Mouse (Mus musculus): ENCODE data around the gene Pced1b. TPM values are rescaled to one million over a fixed set of nuclear protein-coding genes. Genes with fewer than 3 reads are reported as not detected.

Gene Pced1b
- polyA plus RNA-seq, 1 experiment = 3.5 TPM

DNA sequence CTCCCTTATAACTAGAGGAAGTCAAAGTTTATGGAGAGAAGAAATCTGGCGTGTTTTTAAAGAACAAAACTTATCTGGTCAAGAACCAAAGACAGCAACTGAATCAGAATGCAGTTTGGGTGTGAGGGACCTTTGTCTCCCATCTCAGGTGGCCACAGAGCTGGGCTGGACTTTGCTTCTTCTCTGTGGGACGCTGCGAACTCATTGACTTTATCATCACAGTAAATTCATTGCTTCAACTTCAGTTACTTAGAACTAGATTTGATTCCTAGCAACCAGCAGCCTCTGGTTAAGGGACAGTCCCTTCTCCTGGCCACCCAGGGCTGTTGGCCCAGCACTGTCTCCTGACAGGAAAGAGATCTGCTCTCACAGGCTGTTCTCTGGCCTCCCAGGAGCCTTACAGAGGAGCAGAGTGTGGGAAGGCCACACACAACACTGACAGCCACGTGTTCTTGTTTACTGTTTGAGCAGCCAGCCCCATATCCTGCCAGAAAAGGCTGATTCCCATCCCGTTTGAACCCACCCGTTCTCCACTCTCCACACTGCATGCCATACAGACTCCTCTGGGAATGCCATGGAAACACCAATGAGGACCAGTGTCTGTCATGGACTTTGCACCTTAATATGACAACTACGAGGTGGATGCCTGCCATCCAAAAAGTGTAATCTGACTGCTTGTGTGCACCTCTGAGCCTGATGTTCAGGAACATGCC lies 25.2 kb downstream of the Pced1b start:
- Histone ChIP-seq H3K4me1 (ENCODE audit: control insufficient read depth, insufficient read depth, low read length) (no peaks in the 10 kb centered on the region), H3K4me3 (ENCODE audit: insufficient read depth, low read length) (no peak overlapping the region), H3K27ac (ENCODE audit: insufficient read depth, low read depth, low read length) (no peak overlapping the region)
- TF ChIP-seq POLR2A (IDR thresholded peaks at IDR 0.05; ENCODE audit: borderline replicate concordance, low read depth, low read length) = no peak
- TF ChIP-seq CTCF (IDR thresholded peaks at IDR 0.05; ENCODE audit: low read depth, low read length) = no peak

DNA sequence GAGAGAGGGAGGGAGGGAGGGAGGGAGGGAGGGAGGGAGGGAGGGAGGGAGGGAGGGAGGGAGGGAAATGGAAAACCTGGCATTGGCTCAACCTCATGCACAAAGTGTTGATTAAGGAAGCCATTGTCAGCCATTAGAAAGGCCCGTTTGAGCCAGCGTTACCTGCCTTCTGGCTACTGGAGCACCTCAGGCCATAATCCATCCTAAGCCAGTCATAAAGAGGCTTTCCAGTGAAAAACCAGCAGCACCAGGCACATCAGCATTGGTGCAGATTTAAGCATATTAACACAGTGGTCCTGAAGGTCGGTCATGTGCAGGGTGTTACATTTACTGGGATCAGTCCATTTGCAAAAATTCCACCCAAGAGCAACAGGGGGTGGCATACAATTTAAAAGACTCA lies 25.9 kb downstream of the Pced1b start:
- no peak overlapping the region for H3K27ac ChIP-seq (ENCODE audit: insufficient read depth, low read depth, low read length)
- no peak for TF ChIP-seq CTCF (IDR thresholded peaks at IDR 0.05; ENCODE audit: low read depth, low read length)
- no peak for TF ChIP-seq POLR2A (IDR thresholded peaks at IDR 0.05; ENCODE audit: borderline replicate concordance, low read depth, low read length)
- H3K4me3 ChIP-seq (ENCODE audit: insufficient read depth, low read length) = no peak overlapping the region
- no peaks in the 10 kb centered on the region for H3K4me1 ChIP-seq (ENCODE audit: control insufficient read depth, insufficient read depth, low read length)

DNA sequence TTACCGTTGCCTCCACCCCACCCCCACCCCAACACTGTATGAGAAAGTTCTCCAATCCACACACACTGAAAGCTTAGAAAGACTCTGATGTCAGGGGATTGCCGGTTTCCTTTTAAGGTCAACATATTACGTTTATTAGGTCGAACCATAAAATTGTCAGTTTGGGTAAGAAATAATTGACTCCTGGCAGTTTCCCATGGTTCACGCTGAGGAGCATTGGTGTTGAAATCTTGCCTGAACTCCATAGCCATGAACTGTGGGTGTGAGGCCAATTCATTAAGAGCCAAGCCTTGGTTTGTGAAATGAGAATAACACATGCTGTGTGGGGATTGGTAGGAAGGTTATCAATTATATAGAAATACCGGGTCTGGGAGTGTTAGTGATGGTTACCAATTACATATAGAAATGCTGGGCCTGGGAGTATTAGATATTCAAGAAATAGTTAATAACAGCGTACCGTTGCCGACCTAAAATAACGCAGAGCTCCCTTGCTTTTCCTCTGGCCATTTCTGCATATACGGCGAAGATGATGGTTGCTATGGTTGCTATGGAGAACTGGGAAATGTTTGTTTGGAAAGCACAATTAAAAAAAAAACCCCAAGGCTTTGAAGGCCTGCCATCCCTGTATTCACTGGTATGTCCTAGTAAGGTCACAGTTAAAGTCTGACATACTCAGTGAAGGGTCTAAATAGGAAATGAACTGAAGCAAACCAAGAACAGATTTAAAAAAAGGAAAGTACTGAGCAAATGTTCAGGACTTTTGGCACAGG lies 28.9 kb downstream of the Pced1b start:
- H3K4me3 ChIP-seq (ENCODE audit: insufficient read depth, low read length) = no peak overlapping the region
- no peak overlapping the region for H3K27ac ChIP-seq (ENCODE audit: insufficient read depth, low read depth, low read length)
- no peak for TF ChIP-seq CTCF (IDR thresholded peaks at IDR 0.05; ENCODE audit: low read depth, low read length)
- TF ChIP-seq POLR2A (IDR thresholded peaks at IDR 0.05; ENCODE audit: borderline replicate concordance, low read depth, low read length) = no peak
- no peaks in the 10 kb centered on the region for H3K4me1 ChIP-seq (ENCODE audit: control insufficient read depth, insufficient read depth, low read length)

DNA sequence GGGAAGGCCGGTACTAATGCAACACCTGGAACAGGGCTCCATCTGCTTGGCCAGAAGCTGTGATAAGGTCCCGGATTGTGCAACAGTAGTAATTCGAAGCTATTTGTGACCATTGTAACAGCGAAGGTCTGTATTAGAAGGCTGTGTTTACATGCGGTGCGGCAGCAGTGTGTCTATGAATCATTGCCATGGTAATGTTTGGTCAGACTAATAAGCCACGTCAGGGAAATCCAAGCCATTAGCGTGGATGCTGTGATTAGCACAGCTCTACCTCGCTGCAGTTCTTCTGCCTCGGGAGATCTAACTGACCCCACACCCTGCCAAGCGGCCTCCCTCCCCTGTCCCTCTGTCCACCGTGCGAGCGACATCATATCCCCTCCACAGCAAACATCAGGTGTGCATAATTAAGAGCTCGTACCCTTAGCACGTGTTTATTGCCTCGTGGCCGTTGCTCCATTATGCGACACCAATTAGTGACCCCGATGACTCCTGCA lies 29.8 kb downstream of the Pced1b start:
- Histone ChIP-seq H3K27ac (ENCODE audit: insufficient read depth, low read depth, low read length) (no peak overlapping the region), H3K4me1 (ENCODE audit: control insufficient read depth, insufficient read depth, low read length) (no peaks in the 10 kb centered on the region), H3K4me3 (ENCODE audit: insufficient read depth, low read length) (no peak overlapping the region)
- no peak for TF ChIP-seq POLR2A (IDR thresholded peaks at IDR 0.05; ENCODE audit: borderline replicate concordance, low read depth, low read length)
- TF ChIP-seq CTCF (IDR thresholded peaks at IDR 0.05; ENCODE audit: low read depth, low read length) = no peak

DNA sequence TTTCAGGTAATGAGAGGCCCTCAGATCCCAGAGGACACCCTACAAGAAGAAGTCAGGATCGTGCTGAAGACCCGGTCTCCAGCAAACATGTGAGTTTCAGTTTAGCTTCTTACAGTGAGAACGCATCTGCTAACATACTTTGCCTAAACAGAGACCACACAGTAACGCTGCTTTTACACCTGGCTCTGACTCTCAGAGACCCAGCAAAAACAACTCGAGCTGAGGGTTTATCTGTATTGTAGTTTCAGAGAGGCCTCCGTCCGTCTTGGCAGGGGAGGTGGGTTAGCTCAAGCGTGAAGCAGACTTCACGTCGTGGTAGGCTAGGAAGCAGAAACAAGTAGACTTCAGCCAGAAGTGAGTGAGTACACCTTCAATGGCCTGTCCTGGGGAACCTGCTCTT lies 30.4 kb downstream of the Pced1b start:
- no peak overlapping the region for H3K27ac ChIP-seq (ENCODE audit: insufficient read depth, low read depth, low read length)
- TF ChIP-seq POLR2A (IDR thresholded peaks at IDR 0.05; ENCODE audit: borderline replicate concordance, low read depth, low read length) (no peak), CTCF (IDR thresholded peaks at IDR 0.05; ENCODE audit: low read depth, low read length) (no peak)
- no peak overlapping the region for H3K4me3 ChIP-seq (ENCODE audit: insufficient read depth, low read length)
- no peaks in the 10 kb centered on the region for H3K4me1 ChIP-seq (ENCODE audit: control insufficient read depth, insufficient read depth, low read length)

DNA sequence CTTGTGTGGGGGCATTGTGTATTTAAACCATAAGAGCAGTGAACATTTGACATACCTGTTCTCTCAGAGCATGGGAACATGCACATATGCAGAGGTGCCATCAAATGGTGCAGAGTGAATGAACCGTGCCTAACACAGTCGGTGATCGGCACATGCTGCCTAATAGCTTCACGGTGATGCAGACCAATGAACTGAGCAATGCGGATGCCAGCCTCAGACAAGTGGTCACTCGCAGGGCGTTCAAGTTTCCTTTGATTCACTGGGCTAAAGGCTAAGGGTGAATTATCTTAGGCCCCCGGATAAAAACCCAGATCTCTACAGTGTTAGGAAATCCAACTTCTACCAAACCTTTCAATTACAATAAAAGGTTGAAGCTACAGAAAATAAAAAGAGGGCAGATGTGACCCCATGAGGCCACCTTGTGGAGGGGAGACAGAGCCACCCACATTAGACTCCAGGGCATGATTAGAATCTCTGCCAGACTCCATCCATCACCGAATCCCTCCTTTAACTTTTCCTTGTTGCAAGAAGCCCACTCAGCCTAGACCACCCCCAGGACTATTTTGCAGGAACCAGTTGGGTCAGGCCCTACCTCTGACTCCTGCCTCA lies 31.5 kb downstream of the Pced1b start:
- Histone ChIP-seq H3K4me1 (ENCODE audit: control insufficient read depth, insufficient read depth, low read length) (no peaks in the 10 kb centered on the region), H3K27ac (ENCODE audit: insufficient read depth, low read depth, low read length) (no peak overlapping the region), H3K4me3 (ENCODE audit: insufficient read depth, low read length) (no peak overlapping the region)
- TF ChIP-seq CTCF (IDR thresholded peaks at IDR 0.05; ENCODE audit: low read depth, low read length) (no peak), POLR2A (IDR thresholded peaks at IDR 0.05; ENCODE audit: borderline replicate concordance, low read depth, low read length) (no peak)

DNA sequence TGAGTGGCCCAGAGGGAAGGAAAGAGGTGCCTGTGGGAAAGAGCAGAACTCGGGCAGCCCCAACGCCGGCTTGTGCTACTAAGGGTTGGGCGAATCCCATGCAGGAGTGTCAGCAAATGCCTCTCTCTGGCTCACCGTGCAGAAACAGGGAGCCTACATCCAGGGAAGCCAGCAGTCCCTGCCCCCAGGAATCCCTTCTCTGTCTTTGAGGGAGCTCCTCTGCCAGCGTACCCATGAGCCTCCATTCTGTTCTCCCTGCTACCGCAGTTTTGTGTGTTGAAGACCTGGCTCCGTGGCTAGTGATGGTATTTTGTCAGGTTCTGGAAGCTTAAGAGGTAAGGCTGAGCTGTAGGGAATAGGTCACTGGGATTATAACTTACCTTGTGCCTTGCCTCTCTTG lies 33.2 kb downstream of the Pced1b start:
- Histone ChIP-seq H3K4me1 (ENCODE audit: control insufficient read depth, insufficient read depth, low read length) (no peaks in the 10 kb centered on the region), H3K4me3 (ENCODE audit: insufficient read depth, low read length) (no peak overlapping the region), H3K27ac (ENCODE audit: insufficient read depth, low read depth, low read length) (no peak overlapping the region)
- no peak for TF ChIP-seq CTCF (IDR thresholded peaks at IDR 0.05; ENCODE audit: low read depth, low read length)
- TF ChIP-seq POLR2A (IDR thresholded peaks at IDR 0.05; ENCODE audit: borderline replicate concordance, low read depth, low read length) = no peak

DNA sequence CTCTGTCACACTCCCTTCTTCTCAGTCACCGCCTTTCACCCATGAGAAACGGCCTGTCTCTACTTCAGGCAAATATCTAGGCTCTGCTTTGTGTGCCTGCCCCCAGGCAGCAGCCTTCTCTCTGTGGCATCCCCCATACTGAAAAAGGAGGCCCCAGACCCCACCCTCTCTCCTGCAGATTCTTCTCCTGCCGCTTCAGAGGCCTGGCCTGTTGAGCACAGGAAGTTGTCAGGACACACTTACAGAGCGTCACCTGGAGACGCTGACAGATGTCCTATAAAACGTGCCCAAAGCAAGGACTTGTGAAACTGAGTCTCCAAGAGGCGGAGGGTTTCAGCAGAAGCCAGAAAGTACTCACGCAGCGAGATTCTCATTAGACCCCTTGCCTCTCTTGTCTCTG lies 33.9 kb downstream of the Pced1b start:
- Histone ChIP-seq H3K4me3 (ENCODE audit: insufficient read depth, low read length) (no peak overlapping the region), H3K4me1 (ENCODE audit: control insufficient read depth, insufficient read depth, low read length) (no peaks in the 10 kb centered on the region), H3K27ac (ENCODE audit: insufficient read depth, low read depth, low read length) (no peak overlapping the region)
- no peak for TF ChIP-seq POLR2A (IDR thresholded peaks at IDR 0.05; ENCODE audit: borderline replicate concordance, low read depth, low read length)
- TF ChIP-seq CTCF (IDR thresholded peaks at IDR 0.05; ENCODE audit: low read depth, low read length) = no peak

DNA sequence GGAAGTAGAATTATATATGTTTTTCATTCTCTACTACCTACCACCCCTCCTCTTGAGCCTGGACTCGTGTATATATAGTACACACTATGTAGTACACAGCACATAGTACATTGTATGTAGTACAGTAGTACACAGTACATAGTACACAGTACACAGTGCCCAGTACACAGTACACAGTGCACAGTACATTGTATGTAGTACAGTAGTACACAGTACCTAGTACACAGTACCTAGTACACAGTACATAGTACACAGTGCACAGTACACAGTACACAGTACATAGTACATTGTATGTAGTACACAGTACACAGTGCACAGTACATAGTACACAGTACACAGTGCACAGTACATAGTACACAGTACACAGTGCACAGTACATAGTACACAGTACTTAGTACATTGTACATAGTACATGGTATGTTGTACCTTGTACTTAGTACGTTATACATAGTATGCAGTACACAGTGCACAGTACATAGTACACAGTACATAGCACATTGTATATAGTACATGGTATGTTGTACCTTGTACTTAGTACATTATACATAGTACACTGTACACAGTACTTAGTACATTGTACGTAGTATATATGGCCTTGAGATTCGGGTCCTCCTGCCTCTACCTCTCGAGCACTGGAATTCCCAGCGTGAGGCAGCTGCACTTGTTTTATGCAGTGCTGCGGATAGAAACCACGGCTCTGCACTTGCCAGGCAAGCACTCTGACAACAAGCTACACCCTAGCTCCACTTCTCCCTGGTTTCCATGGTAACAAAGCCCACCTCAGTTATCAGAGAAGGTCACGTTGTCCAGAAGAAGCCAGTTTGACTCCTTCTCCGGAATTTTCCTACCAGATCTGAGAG lies 35.0 kb downstream of the Pced1b start:
- TF ChIP-seq POLR2A (IDR thresholded peaks at IDR 0.05; ENCODE audit: borderline replicate concordance, low read depth, low read length) (no peak), CTCF (IDR thresholded peaks at IDR 0.05; ENCODE audit: low read depth, low read length) (no peak)
- Histone ChIP-seq H3K27ac (ENCODE audit: insufficient read depth, low read depth, low read length) (no peak overlapping the region), H3K4me3 (ENCODE audit: insufficient read depth, low read length) (no peak overlapping the region), H3K4me1 (ENCODE audit: control insufficient read depth, insufficient read depth, low read length) (no peaks in the 10 kb centered on the region)
